Mouse (Mus musculus) neutrophil, adult 5-6 weeks (primary cell): Measurements from ENCODE around the gene Cbx4. TPM values are rescaled to one million over a fixed set of nuclear protein-coding genes. Genes with fewer than 3 reads are reported as not detected.
"Not testable (repeated sequence)": the region's sequence is repeated elsewhere in the genome, so short reads cannot be mapped to it uniquely, and the experiment has no call there.

Source experiments
- ATAC-seq: fragments of 151-379, 151-347 bp; 2 replicates; pipeline ENCODE4 v1.8.0; 2017; ENCODE audit warnings: mild to moderate bottlenecking, moderate TSS enrichment; ENCODE audit not compliant: insufficient number of reproducible peaks, poor library complexity, low FRiP score, severe bottlenecking; ENCODE audit errors: extremely low read depth
- total RNA-seq: library from RNA; stranded (forward); fragments of 200-1000 nt; gene quantifications from 2 replicates; pipeline ENCODE4 v1.2.3, GENCODE M21; 2017

Cbx4 gene
- total RNA-seq, 1 experiment from 2014 or later, result 31.0 TPM

GRCm38 (mm10) chr11:119116992-119117391 is 31.0 kb upstream of the Cbx4 start:
- ATAC-seq, result no peak

GRCm38 (mm10) chr11:119112721-119113120 is 26.7 kb upstream of the Cbx4 start:
- ATAC-seq, result no peak

- ATAC-seq, result 0 out of 2 replicates have a peak, but pooled peaks have one; percentile 17
These were observed 25.3 kb upstream of the Cbx4 start for GRCm38 (mm10) chr11:119111345-119111744.

DNA sequence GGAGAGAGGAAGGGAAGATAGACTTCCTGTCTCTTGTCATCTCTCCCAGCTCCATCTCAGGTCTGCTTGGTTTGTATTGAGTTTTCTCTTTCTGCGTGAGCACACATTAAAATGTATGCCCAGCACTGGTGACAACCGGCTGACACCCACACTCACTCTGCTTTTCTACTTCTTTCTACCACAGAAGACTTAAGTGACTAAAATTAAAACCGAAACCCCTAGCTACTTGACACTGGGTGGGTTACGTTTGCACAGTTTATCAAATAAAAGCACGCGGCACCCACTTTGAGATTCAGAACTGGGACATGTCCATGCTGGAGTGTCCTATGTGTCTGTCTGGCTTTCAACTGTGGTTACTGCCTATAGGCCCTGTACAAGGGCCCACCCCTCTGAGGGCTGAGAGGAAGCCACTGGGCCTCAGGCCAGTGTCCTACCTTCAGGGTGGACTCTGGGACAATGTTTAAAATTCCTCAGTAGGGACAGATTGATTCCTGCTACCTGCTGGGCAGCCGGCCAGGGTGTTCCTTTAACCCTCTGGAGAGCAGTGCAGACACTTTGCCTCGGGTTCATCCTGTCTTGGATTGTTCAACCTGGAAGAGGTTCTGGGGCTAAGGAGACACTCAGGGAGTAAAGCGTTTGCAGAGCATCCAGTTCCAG is 23.5 kb upstream of the Cbx4 start:
- ATAC-seq, result no peak

DNA sequence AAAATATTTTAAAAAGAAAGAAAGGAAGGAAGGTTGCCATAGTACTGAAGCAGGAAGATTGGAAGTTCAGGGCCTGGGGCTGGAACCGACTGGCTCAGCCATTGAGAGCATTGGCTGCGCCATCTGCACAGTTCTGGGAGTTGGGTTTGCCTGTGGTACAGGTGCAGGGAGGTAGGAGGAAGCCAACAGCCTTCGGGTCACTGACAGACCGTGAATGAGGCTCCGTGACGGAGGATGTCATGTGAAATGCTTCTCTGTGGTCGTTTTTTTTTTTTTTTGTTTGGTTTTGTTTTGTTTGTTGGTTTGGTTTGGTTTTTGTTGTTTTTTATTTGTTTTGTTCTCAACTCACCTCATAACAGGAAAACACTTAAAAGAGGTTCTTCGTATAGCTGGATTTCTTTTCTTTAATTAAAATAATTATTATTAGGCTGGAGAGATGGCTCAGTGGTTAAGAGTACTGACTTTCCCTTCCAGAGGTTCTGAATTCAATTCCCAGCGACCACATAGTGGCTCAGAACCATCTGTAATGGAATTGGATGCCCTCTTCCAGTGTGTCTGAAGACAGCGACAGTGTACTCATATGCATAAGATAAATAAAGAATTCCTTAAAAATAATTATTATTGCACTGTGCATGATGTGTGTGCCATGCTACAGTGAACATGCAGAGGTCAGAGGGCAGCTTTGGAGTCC is 22.7 kb upstream of the Cbx4 start:
- peak; percentile 64 for ATAC-seq

GRCm38 (mm10) chr11:119106289-119106688 is 20.3 kb upstream of the Cbx4 start:
- 0 out of 2 replicates have a peak, but pooled peaks have one; percentile 25 for ATAC-seq

GRCm38 (mm10) chr11:119105748-119106147 is 19.7 kb upstream of the Cbx4 start:
- ATAC-seq, result no peak

DNA sequence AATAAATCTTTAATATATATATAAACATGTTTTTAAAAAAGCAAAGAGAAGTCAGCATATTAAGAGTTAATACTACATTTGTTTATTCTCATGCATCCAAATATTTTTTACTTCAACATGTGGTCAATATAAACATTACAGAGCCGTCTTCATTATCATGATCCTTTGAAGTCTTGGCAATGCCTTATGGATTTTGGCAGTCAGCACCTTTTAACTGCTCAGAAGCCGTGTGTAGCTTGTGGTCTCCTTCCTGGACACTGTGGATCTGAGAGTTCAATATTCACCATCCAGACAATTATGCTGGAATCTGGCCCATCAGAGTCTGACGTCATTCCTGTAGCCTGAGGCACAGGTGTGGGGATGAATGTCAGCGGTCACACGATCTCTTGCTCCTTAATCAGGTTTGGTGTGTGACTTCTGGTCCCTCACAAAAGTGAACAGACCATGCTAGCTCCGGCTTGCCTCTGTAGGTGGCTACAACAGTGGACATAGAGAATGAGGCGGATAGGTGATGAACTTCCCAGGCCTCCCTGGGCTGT is 19.1 kb upstream of the Cbx4 start:
- ATAC-seq, result no peak

DNA sequence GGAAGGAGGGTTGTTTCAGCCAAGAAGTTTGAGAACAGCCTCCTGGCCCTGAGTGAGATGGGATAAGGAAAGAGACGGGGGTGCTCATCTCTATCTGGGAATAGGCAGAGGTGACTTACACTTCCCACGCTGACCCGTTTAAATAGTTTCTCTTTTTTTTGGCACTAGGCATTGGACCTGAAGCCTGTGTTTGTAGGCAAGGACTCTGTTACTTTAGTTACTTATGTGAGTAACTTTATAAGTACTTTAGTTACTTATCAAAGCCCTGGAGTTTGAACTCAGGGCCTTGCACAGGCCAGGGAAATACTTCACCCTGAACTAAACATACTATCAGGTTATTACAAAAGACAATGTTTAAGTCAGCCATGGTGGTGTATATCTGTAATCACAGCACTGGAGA is 18.0 kb upstream of the Cbx4 start:
- ATAC-seq, result no peak

DNA sequence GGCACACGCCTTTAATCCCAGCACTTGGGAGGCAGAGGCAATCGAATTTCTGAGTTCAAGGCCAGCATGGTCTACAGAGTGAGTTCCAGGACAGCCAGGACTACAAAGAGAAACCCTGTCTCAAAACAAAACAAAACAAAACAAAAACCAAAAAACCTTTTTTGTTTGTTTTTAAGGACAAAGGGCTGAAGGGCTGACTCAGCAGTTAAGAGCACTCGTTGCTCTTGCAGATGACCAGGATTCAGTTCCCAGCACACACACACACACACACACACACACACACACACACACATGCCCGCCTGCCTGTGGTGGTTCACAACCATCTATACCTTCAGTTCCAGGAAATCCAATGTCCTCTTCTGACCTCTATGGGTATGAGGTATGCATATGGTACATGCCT is 14.3 kb upstream of the Cbx4 start:
- ATAC-seq, result not testable (repeated sequence)

- no peak for ATAC-seq
These were observed 12.2 kb upstream of the Cbx4 start for GRCm38 (mm10) chr11:119098202-119098601.

DNA sequence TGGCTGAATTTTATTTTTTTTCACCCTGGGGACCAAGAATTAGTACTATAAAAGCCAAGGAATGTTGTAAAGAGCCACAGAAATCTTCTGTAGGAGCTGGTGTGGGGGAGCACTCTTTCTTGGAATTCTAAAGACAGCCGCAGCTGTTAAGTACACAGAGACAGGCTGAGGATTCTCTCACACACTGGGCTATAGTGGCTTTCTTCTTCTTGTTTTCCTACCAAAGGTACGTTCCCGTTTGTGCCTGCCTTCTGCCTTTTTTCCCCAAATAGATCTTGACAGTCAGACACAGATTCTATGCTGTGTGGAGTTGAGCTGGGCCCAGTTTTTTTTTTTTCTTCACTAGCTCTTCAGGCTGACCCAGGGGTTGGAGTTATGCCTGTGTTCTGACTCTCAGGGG is 9.4 kb upstream of the Cbx4 start:
- ATAC-seq, result no peak

- ATAC-seq, result no peak
These were observed 7.3 kb upstream of the Cbx4 start for GRCm38 (mm10) chr11:119093322-119093721.

GRCm38 (mm10) chr11:119092286-119092685 is 6.3 kb upstream of the Cbx4 start:
- no peak for ATAC-seq

- peak; percentile 63 for ATAC-seq
These were observed 5.6 kb upstream of the Cbx4 start for GRCm38 (mm10) chr11:119091598-119091991.

DNA sequence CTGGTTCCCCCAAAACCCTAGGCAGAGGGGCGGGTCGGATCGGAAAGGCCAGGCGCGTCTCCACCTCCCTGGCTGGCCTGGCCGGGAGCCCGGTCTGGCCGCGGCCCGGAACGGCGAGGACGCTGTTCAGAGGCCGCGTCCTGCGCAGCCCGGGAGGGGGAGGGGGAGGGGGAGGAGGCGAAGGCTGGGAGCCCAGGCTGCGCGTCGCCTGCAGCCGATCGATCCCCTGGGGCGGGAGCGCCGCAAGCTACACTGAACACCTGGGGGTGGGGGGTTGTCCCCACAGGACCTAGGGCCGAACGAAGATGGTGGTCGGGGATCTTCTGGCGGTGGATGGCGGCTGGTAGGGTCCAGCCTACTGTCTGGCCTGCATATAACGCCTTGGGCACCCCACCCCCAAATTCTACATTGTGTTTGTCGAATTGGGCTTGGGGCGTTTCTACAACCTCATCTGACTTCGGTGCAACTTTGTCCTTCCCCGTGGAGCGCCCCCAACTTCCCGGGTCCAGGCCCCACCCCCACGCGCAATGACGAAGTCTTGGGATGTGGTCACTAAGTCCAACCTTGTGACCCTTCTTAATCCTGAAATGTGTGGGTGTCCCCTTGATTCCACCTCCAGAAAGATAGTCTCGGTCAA is 5.1 kb upstream of the Cbx4 start:
- ATAC-seq, result peak; percentile 6; the same call in 1 of the 2 replicates

DNA sequence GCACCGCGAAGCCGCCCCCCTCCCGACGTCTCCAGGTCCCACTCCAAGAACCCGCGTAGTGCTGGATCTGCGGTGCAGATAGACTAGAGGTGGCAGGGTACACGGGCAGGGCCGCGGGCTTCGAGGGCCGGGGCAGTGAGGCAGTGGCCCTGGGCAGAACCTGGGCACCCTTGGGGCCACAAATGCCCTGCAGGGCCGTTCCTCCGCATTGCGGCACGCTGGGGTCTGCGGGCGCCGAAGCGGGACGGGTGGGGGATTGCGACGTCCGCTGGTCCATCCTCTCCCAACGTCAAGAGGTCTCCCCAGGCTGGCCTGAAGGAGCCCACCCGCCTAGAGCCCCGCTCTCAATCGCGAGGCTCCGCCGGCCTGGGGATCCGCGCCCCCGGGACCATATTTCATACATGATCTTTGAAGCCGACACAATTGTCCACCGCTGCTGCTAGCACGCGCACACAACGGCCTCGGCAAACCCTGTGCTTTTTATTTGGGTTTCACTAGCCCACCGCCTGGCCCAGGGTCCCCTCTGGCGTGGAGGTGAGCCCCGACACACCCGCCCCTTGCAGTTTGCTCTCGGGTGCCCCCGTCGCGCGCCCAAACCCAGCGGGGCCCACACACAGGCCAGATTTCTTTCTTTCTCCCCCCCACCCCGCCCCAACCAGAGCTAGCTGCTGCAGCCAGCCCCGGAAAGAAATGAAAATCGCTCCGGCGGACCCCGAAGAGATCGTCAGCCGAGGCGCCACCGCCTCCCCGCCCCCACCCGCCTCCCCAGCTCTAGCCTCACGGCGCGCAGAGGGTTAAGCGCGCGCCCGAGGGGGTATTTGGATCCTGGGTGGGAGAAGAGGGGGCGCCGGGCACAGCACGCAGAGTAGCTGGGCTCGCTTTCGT is 4.3 kb upstream of the Cbx4 start:
- ATAC-seq, result no peak

GRCm38 (mm10) chr11:119089235-119090075 is 3.4 kb upstream of the Cbx4 start:
- no peak for ATAC-seq
